Mouse (Mus musculus): ENCODE results near the gene Gm17387.
"Not testable (repeated sequence)": the region's sequence is repeated elsewhere in the genome, so short reads cannot be mapped to it uniquely, and the experiment has no call there.

Gene Gm17387

DNA sequence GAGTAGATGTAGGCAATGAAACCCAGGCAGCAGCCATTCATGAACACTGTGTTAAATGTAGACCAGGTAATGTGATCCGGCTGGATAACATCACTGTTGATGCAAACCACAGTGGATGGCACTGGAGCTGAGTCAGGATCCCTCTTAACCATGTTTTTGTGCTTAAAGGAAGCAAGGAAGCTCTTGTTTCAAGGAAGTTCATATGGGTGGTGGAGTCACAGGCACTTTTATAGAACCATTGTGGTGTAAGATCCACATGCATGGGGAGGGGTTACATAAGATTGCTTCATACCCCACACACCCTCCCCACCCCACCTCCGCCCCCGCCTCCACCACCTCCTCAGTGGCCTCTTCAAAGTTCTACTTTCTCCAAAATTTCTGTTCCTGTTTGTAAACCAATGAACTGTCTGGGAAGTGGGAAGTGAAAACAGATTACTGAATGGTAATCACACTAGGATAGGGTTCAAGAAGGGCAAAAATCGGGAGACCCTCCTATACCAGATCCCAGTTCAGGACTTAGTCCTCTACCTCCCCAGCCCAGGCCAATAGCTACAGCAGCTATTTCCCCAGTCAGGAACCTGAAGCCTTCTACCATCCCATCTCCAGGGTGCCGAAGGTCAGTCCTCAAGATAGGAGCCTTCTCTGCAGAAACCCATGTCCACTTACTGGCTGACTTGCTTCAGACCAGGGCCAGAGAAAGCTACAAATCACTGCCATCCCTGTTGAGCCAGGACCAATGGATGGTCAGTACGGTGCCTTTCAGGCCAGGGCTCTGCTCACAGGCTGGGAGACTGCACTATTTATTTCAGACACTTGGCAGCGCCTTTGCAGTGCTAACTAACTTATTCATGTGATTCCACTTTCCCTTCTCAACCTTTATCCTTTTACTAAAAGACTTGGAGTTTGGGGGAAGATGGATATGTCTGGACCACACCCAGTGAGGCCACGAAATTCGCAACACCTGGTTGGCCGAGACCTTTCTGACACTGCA, 11.9 kb upstream of the Gm17387 start:
- no peak for DNase-seq (ENCODE audit: low spot score)

DNA sequence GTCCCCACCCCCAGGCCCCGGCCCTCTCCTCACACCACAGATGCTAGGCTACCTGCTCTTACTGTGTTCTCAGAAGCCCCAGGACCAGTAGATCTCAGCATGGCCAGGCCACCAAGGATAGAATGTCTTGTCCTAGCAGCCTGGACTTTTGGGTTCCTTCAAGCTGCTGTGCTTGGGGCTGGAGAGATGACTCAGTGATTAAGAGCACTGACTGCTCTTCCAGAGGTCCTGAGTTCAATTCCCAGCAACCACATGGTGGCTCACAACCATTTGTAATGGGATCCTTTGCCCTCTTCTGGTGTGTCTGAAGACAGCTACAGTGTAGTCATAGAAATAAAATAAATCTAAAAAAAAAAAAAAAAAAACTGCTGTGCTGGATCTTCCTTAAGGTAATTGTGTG, 11.1 kb upstream of the Gm17387 start, which contains the start of gene Ifitm6:
Gene Ifitm6, minus strand, starts transcription at position 101 of the 400 bp plus-strand sequence.
- not testable (repeated sequence) for DNase-seq (ENCODE audit: low spot score)

DNA sequence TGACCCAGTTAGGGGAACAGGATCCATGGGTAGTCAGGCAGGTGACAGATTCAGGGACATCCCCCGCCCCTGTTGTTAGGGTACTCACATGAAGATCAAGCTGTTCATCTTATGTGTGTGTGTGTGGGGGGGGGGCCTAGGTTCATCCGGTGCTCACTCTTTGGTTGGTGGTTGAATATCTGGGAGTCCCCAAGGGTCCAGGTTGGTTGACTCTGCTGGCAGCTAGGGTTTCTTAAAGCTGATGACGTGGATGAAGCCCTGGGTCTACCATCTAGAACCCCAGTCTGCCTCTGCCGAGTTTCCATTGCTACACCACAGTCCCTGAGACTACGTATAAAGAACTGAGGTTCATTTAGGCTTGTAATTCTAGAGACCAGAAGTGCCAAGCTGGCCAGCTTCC, 9.9 kb upstream of the Gm17387 start:
- no peak for DNase-seq (ENCODE audit: low spot score)

DNA sequence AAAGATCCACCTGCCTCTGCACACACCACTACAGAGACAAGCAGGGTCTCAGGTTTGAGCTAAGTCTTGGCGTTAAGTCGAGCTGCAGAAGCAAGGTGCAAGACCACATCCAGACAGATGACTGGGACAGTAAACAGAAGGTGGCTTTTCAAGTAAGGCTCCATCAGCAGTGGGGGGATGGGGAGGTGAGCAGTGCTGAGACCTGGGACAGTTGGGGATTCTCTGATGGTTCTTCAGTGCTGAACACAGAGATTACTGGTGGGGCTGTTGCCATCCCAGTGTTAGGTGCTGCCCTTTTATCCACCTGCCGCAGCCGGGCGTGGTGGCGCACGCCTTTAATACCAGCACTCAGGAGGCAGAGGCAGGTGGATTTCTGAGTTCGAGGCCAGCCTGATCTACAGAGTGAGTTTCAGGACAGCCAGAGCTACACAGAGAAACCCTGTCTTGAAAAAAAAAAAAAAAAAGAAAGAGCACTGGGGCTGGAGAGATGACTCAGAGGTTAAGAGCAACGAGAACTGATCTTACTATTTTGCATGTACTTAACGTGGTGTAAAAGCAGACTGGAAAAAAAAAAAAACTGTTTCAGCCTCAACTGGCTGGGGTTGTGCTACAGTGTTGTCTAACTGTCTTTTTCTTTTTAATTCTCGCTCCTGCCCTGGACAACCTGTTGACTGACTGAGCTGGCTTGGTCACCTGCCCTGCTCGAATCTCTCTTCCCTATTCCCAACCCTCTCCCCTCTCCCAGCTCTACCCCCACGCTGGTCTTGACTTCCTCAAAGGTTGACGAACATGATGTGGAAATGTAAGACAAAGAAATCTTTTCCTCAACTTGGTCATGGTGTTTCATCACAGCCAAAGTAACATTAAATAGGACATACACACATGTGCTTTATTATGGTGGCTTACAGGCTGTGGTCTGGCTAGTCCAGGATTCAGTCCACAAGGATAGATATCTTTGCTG, 7.2 kb upstream of the Gm17387 start:
- DNase-seq (ENCODE audit: low spot score), result no peak

DNA sequence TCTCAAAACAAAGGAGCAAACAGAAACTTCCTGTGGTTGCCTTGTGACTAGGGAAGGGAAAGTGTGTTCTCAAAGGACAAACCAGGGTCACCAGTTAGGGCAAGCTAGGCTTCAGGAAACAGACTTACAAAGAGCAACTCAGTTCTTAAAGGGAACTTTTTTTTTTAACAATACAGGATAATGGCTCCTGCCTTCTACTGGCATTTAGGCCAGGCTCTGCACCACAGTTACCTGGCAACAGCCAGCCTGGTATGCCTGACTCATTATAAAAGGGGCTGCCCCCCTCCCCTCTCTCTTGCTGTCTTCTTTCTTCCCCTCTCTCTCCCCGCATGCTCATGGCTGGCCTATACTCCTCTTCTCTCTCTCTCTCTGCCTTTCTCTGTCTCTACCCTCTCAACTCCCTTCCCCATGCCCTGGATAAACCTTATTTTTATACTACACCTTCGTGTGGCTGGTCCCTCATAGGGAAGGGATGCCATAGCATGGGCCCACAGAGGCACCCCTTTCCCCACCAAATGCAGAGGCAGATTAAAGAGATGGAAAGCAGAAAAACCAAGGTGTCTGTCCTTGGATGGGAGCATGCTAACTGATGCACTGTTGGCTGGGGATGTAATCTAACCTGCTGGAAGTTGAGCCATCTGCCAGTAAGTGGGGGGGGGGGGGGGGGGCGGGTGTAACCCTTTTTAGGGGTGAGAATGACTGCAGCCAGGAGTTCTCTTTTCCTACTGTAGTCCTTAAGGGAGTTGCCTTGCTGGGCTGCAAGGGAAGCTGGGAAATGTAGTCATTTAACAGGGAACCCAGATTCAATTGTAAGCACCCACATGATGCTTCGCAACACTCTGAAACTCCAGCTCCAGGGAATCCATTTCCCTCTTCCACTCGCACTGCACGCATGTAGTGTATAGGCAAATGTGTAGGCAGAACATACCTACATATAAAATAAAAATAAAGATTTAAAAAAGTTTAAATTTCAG, 3.8 kb upstream of the Gm17387 start:
- no peak for DNase-seq (ENCODE audit: low spot score)

DNA sequence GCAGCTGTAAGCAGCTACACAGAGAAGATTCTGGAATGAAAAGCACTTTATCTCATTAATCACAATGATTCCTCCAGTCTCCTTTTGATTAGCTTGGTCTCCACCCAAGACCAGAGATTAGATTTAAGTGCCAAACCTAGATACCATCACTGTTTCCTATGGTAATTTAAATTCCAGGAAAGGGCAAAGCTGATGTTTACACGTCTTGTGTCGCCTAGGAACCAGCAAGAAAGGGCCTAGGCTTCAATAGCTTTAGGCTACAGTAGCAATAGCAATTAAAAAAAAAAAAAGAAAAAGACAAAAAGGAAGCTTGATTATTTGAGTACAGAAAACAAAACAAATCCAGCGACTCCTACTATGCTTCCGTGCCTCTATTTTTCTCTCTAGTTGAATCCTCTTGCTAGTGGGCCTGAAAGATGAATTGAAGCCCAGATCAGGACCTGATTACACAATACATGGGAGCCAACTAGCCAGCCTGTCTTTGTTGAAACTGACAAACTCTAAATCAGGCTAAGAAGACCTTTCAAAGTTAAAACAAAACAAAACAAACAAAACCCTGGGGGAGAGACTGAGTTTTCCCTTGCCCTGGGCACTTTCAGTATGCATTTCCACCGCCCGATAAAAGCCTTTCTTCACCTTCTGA, 2.7 kb upstream of the Gm17387 start:
- DNase-seq (ENCODE audit: low spot score), result no peak

DNA sequence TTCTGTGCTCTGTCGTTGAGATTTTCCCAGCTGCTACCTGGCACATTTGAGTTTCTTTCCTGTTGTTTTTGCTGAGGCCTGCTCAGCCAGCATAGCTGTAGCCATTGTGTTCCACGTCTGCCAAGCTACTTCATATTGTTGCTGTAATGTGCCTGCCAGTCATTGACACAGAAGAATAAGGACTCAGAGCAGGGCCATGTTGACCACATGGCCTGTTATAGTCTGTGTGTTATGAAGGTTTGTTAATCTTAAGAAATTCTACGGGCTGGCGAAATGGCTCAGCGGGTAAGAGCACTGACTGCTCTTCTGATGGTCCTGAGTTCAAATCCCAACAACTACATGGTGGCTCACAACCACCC, 2.2 kb upstream of the Gm17387 start:
- no peak for DNase-seq (ENCODE audit: low spot score)

DNA sequence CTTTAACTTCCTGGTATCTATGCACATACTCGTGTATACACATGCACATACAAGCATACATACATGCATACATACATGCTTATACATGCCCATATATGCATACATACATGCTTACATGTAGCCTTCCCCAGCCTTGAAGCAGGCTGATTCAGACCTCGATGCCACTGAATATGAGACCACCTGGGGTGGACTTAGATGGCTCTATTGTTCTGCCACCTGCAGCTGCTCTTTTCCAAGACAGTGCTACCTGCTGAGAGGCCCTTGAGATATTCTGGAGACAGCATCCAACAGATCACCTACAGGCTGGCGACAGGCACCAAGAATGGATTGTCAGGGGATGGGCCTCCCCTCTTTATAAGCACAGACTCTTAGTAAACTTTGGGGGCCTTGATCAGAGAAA, 1.5 kb downstream of the Gm17387 start:
- DNase-seq (ENCODE audit: low spot score), result no peak

DNA sequence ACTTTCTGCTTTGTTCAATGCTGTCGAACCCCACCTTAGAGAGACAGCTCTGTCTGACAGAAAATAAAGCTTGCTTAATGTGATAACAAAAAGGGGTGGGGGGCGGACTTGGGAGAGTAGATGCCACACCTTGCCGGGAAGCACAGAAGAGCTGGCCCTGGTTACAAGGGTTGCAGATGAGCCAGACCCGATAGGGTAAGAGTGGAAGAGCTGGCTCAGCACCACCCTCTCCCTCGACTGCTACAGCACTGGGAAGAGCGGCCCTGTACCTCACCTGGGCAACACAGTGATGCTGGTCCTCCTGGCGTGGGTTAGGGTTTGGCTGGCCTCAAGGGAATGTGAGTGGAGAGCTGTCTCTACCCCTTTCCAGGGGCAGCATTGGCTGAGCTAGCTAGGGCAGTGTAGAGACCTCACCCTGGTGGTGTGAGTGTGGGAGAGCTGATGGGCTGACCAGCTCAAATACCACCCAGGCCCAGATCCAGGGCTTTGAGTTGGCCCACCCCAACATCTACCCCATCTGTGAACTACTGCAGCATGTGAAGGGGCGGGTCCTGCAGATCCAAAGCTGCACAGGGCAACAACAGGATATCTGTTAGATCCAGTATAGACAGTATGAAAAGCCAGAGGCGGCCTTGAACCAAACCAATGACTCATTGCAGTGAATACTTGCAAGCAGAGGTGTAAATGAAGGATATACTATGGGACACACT, 3.7 kb downstream of the Gm17387 start:
- DNase-seq (ENCODE audit: low spot score), result no peak

DNA sequence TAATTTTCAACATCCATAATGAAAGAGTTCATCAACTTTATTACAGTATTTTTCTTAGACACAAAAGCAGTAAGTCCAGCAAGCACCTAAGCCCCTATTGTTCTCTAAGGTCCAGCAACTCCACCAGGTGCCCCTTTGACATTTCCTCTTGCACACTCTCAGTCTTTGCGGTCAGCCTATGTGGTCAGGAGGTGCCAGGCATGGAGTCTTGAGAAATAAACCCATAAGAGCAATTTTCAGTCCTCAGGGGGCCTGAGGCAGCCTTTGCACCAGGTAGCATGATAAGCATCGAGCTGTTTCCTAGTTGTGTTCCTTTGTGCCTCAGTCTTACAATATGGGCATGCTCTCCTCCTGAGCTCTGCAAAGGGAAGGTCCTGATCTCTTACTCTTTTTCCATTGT, 7.7 kb downstream of the Gm17387 start:
- DNase-seq (ENCODE audit: low spot score), result not testable (repeated sequence)

DNA sequence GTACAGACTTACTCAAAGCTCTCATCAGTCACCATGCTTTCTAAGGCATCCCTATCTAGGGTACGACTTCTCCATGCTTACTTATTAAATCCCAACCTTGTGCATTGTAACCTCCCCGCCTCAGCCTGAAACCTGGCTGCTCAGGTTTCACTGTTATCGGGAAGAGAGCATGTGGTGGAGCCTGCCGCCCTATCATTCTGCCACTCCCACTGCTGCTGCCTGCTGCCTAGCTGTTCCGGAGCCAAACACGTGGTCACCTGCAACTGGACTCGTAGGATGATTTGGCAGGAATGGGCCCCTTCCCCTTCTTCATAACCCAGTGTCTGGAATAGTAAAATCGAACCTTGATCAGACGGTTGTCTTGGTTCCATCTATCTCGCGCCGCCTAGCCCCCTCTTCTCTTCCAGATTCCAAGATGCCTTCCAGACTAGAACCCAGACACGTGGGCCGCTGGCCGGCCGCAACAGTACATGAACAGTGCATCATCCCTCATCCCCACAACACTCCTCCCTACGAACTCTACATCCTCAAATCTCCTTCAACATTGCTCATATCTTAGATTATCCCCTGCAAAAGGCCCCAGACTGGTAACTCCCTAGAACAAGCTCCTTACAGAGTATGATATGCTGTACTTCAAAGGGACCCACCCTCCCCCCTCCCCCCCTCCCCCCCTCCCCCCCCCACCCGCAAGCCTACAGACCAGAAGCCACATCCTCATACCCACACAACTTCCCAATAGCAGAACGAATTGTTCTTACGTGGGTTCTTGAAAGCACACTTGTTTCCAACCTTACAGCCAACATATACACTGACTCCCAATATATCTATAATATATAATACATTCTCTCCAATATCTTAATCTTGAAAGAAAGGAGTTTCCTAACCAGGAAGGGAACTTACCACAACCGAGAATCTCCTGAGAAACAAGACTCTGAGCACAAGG, 9.4 kb downstream of the Gm17387 start:
- no peak for DNase-seq (ENCODE audit: low spot score)

DNA sequence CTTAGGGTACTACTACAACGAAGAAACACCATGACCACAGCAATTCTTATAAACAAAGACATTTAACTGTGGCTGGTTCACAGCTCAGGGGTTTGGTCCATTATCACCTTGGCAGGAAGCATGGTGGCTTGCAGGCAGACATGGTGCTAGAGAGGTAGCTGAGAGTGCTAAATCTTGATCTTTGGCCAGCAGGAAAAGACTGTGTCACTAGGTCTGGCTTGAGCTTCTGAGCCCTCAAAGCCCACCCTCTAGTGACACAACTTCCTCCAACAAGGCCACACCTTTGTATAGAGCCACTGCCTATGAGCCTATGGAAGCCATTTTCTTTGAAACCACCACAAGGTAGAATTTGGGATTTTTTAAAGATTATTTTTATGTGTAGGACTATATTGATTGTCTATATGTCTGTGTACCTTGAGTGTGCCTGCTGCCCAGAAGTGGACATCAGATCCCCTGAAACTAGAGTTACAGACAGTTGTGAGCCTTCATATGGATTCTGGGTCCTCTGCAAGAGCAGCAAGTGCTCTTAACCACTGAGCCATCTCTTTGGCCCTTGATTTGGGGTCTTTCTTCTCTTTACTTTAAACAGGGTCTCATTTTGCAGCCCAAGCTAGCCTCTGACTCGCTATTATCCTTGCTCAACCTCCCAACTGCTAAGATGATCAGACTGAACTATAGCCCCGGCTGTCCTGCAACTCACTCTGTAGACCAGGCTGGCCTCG, 10.6 kb downstream of the Gm17387 start:
- DNase-seq (ENCODE audit: low spot score), result no peak

DNA sequence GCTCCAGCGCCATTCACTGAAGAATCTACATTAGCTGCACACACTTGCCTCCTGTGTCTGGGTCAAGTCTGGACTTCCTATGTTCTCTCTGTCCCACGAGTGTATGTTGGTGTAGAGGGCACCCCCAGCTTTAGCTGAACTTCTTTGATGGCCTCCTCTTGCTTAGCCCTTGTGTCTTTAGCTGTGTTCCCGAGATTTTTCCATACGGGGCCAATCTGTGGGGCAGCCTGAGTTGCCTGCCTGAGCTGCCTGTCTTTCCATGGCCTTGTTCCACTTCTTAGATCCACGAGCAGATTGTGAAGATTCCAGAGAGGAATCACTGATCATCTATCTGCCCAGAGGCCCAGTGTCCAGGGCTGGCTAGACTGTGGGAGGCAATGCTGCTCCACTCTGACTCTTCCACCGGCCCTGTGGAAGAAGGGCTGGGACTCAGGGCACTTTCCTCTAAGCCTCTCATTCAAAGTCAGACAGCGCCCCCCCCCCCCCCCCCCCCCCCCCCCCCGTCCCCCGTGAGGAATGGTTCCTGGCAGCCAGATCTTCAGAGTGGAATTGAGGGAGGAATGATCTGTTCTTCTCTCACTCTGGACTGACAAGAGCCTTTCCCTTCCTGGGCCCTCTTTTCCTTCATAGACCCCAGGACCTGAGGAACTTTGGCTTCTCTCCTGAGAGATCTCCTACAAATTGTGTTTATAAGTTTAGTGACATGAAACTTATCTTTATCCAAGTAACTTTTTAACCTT, 12.1 kb downstream of the Gm17387 start:
- no peak for DNase-seq (ENCODE audit: low spot score)

DNA sequence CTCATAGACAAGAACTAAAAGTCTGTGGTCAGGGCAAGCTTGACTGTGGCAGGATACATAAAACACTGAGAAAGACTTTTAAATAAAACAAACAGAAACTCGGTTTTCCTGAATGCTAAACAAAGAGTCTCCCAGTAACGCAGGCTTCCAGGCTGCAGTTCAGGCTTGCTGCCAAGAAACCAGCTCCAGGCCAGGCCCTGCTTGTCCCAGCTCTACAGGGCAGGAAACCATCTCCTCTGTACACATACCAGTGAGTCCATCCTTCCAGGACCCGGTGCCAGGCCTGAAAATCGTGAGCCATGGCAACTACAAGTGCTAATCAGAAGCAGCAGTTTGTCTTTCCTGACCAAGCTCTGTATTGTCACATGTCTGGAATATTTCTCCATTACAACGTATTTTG, 12.7 kb downstream of the Gm17387 start:
- DNase-seq (ENCODE audit: low spot score), result no peak

DNA sequence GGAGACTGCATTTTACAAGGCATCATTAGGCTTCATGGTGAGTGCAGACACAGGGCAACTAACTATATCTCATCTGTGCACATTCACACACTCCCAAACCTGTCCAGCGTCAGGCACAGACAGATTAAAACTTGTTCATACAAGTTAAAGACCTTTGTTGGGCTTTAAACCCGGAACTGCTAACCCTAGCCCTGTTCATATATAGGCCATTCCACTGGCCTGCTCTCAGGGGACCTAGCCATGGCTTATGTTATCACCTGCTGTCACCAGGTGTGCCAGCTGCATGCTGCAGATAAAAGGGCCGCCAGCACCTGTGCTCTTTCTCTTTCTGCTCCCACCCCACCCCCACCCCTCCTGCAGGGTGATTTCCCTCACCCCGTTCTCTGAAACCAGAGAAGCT, 13.6 kb downstream of the Gm17387 start:
- DNase-seq (ENCODE audit: low spot score), result no peak

DNA sequence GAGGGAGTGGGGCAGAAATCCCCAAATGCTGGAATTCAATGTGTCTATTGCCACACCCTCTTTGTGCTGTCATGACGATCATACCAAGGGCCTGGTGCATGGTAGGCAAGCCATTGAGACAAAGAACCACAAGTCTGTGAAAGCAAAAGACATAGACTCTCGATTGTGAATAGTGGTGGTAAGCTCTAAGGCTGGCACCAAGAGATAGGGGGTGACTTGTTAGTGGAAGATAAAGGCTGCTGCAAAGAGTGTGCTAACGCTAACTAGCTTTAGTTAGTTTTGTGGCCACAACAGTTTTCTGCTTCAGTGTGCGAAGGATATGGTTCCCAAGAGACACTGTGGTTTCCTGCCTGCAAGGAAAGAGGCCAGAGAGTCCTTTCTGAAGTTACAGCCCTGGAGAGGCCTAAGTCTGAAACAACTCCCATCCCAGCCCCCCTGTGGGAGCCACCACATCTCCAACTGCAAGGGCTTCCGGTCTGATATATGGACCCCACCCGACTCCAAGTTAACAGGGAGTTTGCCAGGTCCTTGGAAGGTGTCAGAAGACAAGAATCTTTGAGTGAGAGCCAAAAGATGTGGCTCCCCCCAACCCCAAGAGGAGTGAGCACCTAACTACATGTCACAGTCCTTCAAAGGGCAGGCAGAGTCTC, 18.1 kb downstream of the Gm17387 start:
- no peak for DNase-seq (ENCODE audit: low spot score)

DNA sequence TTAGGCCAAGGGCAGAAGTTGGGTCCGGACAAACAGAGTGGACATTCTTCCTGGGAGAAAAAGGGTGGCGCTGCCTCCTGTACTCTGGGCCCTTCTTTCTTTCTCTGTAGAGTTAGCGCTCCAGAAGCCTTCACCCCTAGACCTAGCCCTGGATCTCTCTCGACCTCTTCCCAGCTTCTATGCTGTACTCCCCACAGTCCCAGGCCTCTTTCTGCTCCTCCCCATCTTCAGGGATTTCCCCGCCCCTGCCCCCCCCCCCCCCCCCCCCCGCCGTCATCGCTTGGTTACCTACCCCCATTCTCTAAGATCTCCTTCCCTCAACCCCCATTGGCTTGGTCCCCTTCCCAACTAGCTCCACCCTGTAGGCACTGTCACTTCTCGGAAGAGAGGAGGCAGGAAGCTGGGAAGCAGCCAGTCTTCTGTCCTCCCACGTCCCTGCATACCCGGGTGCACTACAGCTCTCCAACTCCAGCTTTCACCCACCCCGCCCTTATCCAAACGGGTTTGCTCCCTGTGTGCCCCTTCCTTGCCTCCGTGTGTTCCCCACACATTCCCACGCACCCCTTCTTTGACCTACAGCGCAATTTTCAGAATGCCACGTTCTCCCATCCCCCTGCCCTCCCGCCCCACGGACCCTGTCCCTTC, 18.8 kb downstream of the Gm17387 start:
- no peak for DNase-seq (ENCODE audit: low spot score)
